Mouse (Mus musculus): ENCODE results near the gene Gpr55.

DNA sequence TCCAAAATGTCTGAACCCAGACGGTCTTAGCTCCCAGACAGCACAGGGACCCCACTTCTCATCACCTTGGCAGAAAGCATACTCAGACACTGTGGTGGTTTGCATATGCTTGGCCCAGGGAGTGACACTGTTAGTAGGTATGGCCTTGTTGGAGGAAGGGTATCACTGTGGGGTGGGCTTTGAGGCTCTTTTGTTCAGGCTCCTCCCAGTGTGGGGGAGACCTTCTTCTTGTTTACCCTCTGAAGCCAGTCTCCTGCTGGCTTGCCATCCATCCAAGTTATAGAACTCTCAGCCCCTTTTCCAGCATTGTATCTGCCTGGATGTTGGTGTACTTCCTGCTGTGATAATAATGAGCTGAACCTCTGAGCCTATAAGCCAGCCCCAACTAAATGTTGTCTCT lies 8.3 kb upstream of the Gpr55 start:
- TF ChIP-seq POLR2A (IDR thresholded peaks at IDR 0.05; ENCODE audit: borderline replicate concordance, extremely low read depth, insufficient read depth, insufficient read length, poor library complexity, severe bottlenecking), result no peak
- TF ChIP-seq CTCF (IDR thresholded peaks at IDR 0.05; ENCODE audit: borderline replicate concordance, extremely low read depth, insufficient read depth, insufficient read length), result no peak

All from brain, embryonic 14.5 days (tissue).